Mouse (Mus musculus) Muller cell, postnatal 12 days (primary cell): Measurements from ENCODE around the gene Myh10.
"Not testable (repeated sequence)": the region's sequence is repeated elsewhere in the genome, so short reads cannot be mapped to it uniquely, and the experiment has no call there.

Experiments used
- DNase-seq: peaks from one replicate; pipeline ENCODE4 v3.0.0-alpha.2; 2015; ENCODE audit errors: inconsistent ontology term

Myh10 gene

GRCm38 (mm10) chr11:68790720-68791119 lies 99.4 kb downstream of the Myh10 start:
- no peak for DNase-seq

GRCm38 (mm10) chr11:68791794-68792193 lies 100.4 kb downstream of the Myh10 start:
- no peak for DNase-seq

- no peak for DNase-seq
Measured at GRCm38 (mm10) chr11:68798258-68798657, 106.9 kb downstream of the Myh10 start.

- DNase-seq, result no peak
Measured at GRCm38 (mm10) chr11:68805148-68805547, 113.8 kb downstream of the Myh10 start.

- DNase-seq, result peak; percentile 36
Measured at GRCm38 (mm10) chr11:68807787-68808186, 116.4 kb downstream of the Myh10 start.

GRCm38 (mm10) chr11:68811881-68812577 lies 120.7 kb downstream of the Myh10 start:
- DNase-seq, result no peak

- DNase-seq, result no peak
Measured at GRCm38 (mm10) chr11:68818416-68818815, 127.1 kb downstream of the Myh10 start.

GRCm38 (mm10) chr11:68819226-68819805 lies 128.0 kb downstream of the Myh10 start:
- DNase-seq, result no peak

- DNase-seq, result no peak
Measured at GRCm38 (mm10) chr11:68822326-68822725, 131.0 kb downstream of the Myh10 start.

- no peak for DNase-seq
Measured at GRCm38 (mm10) chr11:68826735-68827134, 135.4 kb downstream of the Myh10 start.

GRCm38 (mm10) chr11:68831580-68831979 lies 140.2 kb downstream of the Myh10 start:
- not testable (repeated sequence) for DNase-seq

- no peak for DNase-seq
Measured at GRCm38 (mm10) chr11:68832793-68833192, 141.4 kb downstream of the Myh10 start.

- no peak for DNase-seq
Measured at GRCm38 (mm10) chr11:68833593-68833992, 142.2 kb downstream of the Myh10 start.

GRCm38 (mm10) chr11:68835034-68835433 lies 143.7 kb downstream of the Myh10 start:
- DNase-seq, result no peak

GRCm38 (mm10) chr11:68839606-68840005 lies 148.2 kb downstream of the Myh10 start:
- DNase-seq, result peak; percentile 47

GRCm38 (mm10) chr11:68850862-68851261 lies 159.5 kb downstream of the Myh10 start:
- DNase-seq, result no peak

GRCm38 (mm10) chr11:68851644-68852485 lies 160.5 kb downstream of the Myh10 start:
- no peak for DNase-seq

GRCm38 (mm10) chr11:68852486-68852901 lies 161.1 kb downstream of the Myh10 start:
- DNase-seq, result peak; percentile 88

GRCm38 (mm10) chr11:68852932-68853409 lies 161.6 kb downstream of the Myh10 start:
- DNase-seq, result peak; percentile 100

GRCm38 (mm10) chr11:68853611-68854401 lies 162.4 kb downstream of the Myh10 start:
- DNase-seq, result peak; percentile 78

GRCm38 (mm10) chr11:68854621-68855020 lies 163.3 kb downstream of the Myh10 start:
- DNase-seq, result no peak

- DNase-seq, result no peak
Measured at GRCm38 (mm10) chr11:68857329-68857728, 166.0 kb downstream of the Myh10 start.
